Mouse (Mus musculus): ENCODE results near the gene Xpr1.

- TF ChIP-seq CTCF (IDR thresholded peaks at IDR 0.05) (no peak), POLR2A (IDR thresholded peaks at IDR 0.05; ENCODE audit: insufficient read depth, low read depth, low read length) (no peak)
Measured at GRCm38 (mm10) chr1:155283808-155284207, 133.4 kb downstream of the Xpr1 start.

Measured in heart, adult 2 months (tissue).